Mouse (Mus musculus) liver, adult (tissue): ENCODE measurements around the gene Fuom.

Experiments used
- GATA4 ChIP-seq: IDR thresholded peaks from 2 replicates; pipeline ENCODE4 v1.6.1; 2014; ENCODE audit warnings: mild to moderate bottlenecking, low read length; ENCODE audit not compliant: insufficient replicate concordance

Fuom gene

DNA sequence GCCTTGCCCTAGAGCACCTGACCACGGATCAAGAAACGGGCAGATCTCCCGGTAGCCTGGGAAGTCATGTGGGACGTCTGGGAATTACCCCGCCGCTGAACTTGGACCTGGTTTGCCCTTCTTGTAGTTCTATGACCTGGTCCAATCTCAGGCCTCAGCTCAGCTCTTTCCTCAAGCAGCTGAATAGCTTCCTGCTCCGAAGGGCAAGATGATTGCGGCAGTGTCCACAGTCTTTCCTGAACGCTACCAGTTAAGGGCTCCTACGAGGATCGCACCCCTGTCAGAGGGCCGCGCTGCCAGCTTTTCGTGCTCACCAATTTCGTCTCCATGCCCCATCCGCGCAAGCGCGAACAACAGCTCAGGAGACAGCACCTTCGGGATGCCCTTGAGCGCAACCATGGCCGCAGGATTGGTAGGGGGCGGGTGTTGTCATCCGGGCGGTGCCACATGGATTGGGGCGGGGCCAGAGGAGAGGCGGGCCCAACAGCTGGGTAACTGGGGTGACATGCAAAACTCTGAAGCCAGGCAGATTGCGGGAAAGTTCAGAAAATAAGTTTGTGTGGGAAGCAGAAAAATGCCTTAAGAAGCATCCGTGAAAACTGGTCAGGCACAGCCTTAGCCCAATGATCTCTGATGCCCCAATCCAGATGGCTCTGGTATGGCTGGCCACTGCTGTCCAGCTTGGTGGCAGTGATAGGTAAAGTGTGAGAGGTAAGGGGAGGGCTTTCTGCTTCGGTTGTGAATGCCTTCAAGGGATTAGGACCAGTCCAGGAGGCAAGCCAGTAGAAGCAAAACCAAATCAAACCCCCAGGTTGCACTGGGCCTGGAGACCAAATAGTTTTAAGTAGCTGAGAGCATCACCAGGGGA, at the start of gene Fuom:
Gene Fuom (minus strand): TSS at position 449 of the 868 bp plus-strand sequence.
- TF ChIP-seq GATA4, result no peak

DNA sequence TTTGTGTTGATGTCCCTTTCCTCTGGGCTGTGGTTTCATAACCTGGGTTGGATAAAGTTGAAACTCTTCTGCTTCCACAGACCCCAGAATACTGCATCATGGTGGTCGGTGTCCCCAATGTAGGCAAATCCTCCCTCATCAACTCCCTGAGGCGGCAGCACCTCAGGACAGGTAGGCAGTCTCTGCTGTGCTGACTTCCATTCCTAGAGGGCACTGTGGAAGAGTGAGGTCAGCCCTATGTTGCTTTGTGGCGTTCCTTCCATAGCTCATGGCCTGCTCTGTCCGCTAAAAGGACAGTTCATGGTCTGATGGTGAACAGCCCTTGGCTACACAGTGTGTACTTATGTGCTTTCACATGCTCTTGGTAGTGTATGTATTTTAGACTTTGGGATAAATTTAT, 42.3 kb upstream of the Fuom start:
- no peak for TF ChIP-seq GATA4

DNA sequence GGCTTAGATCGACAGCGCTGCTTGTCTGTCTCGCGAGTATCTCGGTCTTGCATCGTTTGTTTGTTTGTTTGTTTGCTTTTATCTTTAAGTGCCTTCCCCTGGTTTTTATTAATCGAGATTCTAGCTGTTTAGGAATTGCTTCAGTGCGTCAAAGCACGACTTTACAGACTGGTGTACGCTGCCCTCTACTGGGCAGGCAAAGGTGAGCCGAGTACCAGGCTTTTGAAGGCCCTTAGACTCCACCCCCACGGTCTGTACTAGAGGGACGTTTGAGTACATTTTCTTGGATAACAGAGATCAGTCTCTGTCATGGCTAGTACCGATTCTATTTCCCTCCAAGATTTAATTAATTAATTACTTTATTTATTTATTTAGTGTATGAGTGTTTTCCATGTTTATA, 39.1 kb upstream of the Fuom start:
- no peak for TF ChIP-seq GATA4

DNA sequence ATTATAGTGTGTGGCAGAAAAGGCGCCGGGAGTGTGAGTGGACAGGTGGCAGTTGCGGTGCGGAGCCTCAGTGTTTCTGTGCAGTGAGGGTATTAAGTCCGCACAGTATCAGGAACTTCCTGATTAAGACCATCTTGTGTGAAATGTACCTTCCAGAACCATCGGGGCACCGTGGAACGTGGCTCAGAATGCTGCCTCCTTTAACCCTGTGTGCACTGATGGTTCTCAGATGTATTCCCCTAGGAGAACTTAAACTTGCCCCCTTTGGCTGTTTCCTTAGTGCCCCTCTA, 35.7 kb upstream of the Fuom start:
- no peak for TF ChIP-seq GATA4

DNA sequence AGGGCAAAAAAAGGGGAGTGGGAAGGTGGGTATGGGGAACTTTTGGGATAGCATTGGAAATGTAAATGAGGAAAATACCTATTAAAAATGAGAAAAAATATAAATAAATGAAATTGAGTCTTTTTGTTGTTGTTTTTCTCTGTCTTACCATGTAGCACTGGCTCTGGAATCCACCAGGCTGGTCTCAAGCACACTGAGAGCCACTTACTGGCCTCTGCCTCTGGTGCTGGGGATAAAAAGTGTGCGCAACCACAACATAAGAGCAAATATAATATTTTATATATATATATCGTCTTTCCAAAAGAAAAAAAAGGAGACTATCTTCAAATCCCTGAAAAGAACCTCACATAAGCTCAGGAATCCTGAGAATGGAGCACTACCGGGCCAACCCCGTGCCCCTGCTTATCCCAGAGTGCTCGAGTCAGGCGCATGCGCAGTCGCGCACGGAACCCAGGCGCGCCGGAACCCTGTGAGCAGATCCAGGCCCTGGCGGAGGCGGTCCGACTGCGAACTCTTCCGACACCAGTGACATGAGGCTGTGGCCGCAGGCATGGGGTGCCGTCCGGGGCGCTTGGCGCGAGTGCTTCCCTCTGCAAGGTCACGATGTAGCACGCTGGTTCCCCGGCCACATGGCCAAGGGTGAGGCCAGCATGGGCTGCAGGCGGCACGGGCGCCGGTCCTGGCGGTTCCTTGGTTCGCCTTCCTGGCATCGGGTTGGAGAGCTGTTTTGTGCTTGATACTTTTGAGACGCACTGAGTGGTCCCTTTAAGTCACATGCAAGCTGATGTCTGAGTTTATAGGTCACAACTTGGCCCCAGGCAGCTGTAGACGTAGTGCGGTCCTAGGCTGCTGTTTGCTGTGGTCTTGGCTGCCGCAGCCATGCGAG, 35.1 kb upstream of the Fuom start, which contains the start of gene Mtg1:
Gene Mtg1 (plus strand): TSS at position 430 of the 886 bp plus-strand sequence.
- TF ChIP-seq GATA4, result 0 out of 2 replicates have a peak, but pooled peaks have one; percentile 72

DNA sequence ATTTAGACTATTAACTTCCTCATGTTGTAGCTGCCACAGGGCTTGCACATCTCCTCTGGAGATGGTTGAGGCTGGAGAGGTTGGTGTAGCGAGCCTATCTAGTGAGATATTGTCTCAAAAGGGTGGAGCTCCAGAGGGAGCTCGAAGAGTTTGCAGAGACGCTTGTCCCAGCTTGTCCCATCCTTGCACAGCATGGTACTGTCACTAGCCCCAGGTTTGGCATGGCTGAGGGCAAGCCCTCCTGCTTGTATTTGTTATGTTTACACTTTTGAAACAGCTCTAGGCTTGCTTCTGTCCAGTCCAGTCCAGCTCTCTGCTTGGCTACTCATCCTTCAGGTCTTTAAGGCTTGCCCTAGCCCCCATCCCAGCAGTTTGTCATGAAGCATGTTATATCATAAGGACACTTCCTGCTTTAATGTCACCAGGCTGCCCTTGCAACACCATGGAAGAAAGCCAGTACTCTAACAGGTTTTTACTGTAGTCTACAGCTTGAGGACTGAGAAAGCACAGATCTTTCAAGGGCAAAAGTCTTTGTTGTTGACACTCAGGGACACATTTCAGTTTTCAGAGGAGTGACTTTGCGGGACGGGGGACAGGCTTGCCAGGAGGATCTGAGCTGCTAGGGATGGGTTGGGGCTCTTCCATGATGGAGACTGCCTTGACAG, 33.0 kb upstream of the Fuom start:
- TF ChIP-seq GATA4, result no peak

DNA sequence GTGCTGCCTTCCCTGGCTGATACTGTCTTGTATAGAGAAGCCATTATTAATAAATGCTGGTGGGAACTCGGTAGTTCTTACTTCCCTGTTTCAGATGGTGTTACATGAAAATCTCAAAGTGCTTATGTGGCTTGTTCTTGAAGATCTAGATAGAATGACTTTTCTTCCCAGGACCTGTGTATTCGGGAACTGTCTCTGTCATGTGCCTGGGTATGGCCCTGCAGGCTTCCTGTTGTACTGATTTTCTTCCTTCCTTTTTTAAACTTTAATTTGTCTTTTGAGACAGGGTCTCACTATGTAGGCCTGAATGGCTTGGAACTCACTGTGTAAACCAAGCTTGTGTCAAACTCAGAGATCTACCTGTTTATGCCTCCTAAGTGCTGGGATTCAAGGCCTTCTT, 25.7 kb upstream of the Fuom start:
- no peak for TF ChIP-seq GATA4

DNA sequence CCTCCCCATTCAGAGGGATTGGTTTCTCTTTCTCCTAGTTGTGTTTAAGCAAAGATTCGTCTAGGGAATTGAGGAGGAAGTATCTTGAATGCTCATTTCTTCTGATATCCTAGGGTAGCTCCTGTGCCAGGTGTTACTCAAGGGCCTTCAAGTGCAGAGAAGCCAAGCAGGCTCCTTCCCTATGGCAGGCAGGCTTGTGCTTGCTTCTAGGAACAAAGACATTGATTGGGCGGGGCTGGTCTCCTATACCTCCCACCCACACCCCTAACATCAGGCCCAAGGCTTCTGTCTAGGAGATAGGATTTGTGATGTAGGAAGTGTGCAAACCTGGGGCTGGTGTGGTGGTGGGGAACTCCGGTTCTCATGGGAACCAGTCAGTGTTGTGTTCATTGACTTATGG, 24.7 kb upstream of the Fuom start:
- no peak for TF ChIP-seq GATA4

DNA sequence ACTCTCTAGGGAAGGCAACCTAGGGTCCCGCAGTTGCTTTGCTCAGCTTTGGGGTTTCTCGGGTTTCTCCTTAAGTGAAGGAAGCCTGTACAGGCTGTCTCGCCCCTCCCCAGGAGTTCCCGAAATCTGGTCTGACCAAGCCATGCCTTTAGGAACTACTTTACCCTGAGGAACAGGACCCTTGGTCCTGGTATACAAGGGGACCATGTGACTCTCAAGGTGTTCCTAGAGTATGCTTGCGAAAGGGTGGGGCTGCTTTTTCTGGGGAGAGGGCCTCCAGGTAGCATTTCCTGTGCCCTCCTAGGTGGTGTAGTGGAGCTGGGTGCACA, 23.7 kb upstream of the Fuom start:
- TF ChIP-seq GATA4, result no peak

DNA sequence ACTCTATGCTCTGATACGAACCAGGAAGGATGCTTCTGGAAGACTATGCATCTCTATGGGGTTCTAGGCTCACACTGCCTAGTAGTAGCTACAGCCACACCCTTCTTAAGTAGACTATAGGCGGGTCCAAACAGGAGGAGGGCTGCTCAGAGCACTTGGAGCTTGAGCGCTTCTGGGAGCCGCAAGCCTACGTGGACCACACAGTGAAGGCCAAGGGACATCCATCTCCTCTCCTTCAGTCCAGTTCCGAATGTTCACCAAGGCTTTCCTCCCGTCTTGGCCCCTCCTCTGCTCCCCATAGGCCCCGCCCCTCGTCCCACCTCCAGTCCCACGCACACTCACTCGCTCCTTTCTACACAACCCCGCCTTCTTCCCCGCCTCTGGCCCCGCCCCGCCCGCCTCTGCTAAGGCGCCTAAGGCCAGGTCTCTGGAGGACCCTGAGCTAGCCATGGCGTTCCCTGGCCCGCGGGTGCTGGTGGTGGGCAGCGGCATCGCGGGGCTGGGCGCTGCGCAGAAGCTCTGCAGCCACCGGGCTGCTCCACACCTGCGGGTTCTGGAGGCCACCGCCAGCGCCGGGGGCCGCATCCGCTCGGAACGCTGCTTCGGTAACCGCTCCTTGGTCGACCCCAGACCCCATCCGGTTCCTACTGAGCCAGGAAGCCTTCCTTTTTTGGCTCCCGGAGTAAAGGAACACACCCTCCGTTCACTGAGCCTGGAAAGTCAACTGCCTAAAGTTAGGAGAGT, 23.2 kb upstream of the Fuom start:
- TF ChIP-seq GATA4, result no peak

DNA sequence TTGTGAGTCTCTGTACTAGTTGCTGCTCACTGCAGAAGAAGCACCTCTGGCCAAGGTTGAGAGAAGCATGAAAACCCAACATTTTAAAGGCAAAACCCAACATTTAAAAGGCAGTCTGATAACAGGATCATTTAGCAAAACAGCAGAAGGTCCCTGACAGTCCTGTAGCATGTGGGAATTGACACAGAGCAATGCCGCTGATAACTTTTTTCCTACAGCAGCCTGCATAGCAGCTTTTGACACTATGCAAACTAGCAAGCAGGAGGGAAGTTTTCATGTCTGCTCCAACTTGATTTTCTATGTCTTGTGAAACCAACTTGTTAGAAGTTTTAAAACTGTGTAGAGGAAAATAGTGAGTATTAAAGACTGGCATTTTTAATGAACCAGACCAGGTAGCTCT, 22.1 kb upstream of the Fuom start:
- TF ChIP-seq GATA4, result no peak

DNA sequence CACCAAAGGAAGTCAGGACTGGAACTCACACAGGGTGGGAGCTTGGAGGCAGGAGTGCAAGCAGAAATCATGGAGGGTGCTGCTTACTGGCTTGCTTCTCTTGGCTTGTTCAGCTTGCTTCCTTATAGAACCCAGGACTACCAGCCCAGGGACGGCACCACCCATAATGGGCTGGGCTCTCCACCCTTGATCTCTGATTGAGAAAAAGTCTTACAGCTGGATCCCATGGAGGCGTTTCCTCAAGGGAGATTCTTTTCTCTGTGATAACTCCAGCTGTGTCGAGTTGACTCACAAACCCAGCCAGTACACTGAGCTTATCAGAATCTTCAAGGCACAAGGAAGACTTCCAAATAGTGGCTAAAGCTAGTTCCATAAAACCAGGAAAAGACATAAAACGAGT, 20.5 kb upstream of the Fuom start:
- no peak for TF ChIP-seq GATA4

DNA sequence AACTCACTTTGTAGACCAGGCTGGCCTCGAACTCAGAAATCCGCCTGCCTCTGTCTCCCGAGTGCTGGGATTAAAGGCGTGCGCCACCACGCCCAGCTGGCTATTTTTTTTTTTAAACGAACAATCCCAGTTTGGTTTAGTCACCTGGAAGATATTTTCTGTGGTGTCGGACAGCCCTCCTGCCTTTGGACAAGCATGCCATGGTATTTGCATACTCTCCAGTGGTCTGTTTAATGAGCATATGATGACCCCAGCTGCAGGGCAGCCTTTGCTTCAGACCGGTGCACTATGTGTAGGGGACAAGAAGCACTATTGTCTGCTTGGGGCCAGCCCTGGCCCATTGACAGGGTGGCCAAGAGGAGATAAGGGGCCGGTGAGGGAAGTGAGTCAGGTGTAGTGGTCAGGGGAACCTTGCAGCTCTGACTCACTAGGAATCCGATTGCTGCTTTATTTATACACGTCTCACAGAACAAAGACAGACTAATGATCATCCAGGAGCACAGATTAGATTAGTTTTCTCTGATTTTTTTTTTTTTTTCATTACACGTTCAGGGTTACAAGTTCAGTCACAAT, 19.2 kb upstream of the Fuom start:
- no peak for TF ChIP-seq GATA4

DNA sequence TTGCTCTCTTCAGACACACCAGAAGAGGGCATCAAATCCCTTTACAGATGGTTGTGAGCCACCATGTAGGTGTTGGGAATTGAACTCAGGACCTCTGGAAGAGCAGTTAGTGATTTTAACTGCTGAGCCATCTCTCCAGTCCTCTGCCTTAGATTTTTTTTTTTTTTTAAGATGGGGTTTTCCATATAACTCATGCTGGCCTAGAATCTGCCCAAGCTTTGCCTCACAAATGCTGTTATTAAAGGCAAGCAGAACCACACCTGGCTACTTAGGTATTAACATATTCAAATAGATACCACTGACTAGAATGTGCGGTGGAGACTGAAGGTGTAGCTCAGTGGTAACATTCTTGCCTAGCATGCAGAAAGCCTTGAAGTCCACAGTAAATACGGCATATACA, 18.2 kb upstream of the Fuom start:
- TF ChIP-seq GATA4, result no peak
